Comparison of ENCODE assay signal across 31 mouse cellular contexts in genomic region chr10:70846281-70847168, GRCm38 (mm10).
DNase-seq lines count a peak whose midpoint lies in the region; ATAC-seq lines count a peak whose summit lies in the region.
"Had no signal": no experiment of that assay in that cellular context is flagged by ENCODE, and none has a peak within 500 bp of the region (broad histone marks: within the 10 kb centered on the region; RNA-seq: fewer than 3 reads in every experiment).

No protein-coding gene starts in this region.

- ATAC-seq in midbrain, embryonic 11.5 days (ENCODE audit: low FRiP score), result no peak
- ATAC-seq in midbrain, embryonic 15.5 days (replicated peaks), result no peak
- ATAC-seq: activated CD4-positive, CD25-positive, alpha-beta regulatory T cell, adult 4 months; forebrain, embryonic 13.5 days; forebrain, embryonic 16.5 days; intestine, postnatal 0 days; Patski had no signal

- H3K9me3 ChIP-seq in midbrain, embryonic 11.5 days (ENCODE audit: control insufficient read depth, low read length), result no peaks in the 10 kb centered on the region
- no peaks in the 10 kb centered on the region for H3K9me3 ChIP-seq in midbrain, embryonic 15.5 days
- H3K9me3 ChIP-seq: embryonic facial prominence, embryonic 10.5 days; embryonic facial prominence, embryonic 13.5 days had no signal

- H3K27me3 ChIP-seq in midbrain, embryonic 11.5 days (ENCODE audit: control insufficient read depth, insufficient read depth, low read length), result no peaks in the 10 kb centered on the region
- no peaks in the 10 kb centered on the region for H3K27me3 ChIP-seq in midbrain, embryonic 15.5 days (replicated peaks)
- H3K27me3 ChIP-seq: CH12.LX; embryonic facial prominence, embryonic 13.5 days; forebrain, embryonic 13.5 days; heart, embryonic 13.5 days; Patski had no signal

- peak; percentile 14 to 39 for DNase-seq in adrenal gland, adult (ENCODE audit: inconsistent age in 2 of 2, low spot score in 1 of 2)
- no peak for DNase-seq in adrenal gland, postnatal 36 days
- peak; percentile 14 for DNase-seq in midbrain, embryonic 11.5 days (ENCODE audit: low spot score, missing footprints)
- peak; percentile 96 for DNase-seq in R1 (ENCODE audit: low read depth, low spot score)
- DNase-seq in heart, adult 9 months (ENCODE audit: low spot score in 2 of 2), result no peak
- no peak for DNase-seq in thymus, postnatal 0 days (ENCODE audit: low spot score)
- DNase-seq in natural killer cell, adult 2 months (ENCODE audit: low spot score in 2 of 2), result no peak
- DNase-seq: adrenal gland, postnatal 10 days; B cell, adult 2 months; cerebellum, adult 11 months; cerebellum, adult 8-10 months; cerebellum, postnatal 10 days; cerebellum, postnatal 36 days; embryo, embryonic 11 days; gastrocnemius, postnatal 25 days; heart, postnatal 14 days; heart, postnatal 4 days had no signal

- H3K36me3 ChIP-seq in midbrain, embryonic 11.5 days (ENCODE audit: control insufficient read depth, insufficient read depth, low read length), result no peaks in the 10 kb centered on the region
- no peaks in the 10 kb centered on the region for H3K36me3 ChIP-seq in midbrain, embryonic 15.5 days (replicated peaks)
- H3K36me3 ChIP-seq: embryonic facial prominence, embryonic 10.5 days; embryonic facial prominence, embryonic 13.5 days; forebrain, embryonic 10.5 days; G1E; heart, embryonic 10.5 days; heart, embryonic 13.5 days had no signal

- H3K9ac ChIP-seq in midbrain, embryonic 11.5 days (ENCODE audit: low read length), result no peak overlapping the region
- H3K9ac ChIP-seq in midbrain, embryonic 15.5 days, result no peak overlapping the region
- H3K9ac ChIP-seq: embryonic facial prominence, embryonic 13.5 days; forebrain, embryonic 13.5 days; heart, embryonic 13.5 days; hindbrain, embryonic 14.5 days had no signal

- no peak overlapping the region for H3K4me3 ChIP-seq in midbrain, embryonic 11.5 days (ENCODE audit: low read depth, low read length)
- no peak overlapping the region for H3K4me3 ChIP-seq in midbrain, embryonic 15.5 days
- H3K4me3 ChIP-seq: embryonic facial prominence, embryonic 10.5 days; embryonic facial prominence, embryonic 13.5 days; forebrain, embryonic 10.5 days; forebrain, embryonic 13.5 days; heart, embryonic 10.5 days; heart, embryonic 13.5 days had no signal

- 89% methylated on average over 10 of the region's 10 CpGs for WGBS in midbrain, embryonic 11.5 days
- 92% methylated on average over 10 of the region's 10 CpGs for WGBS in midbrain, embryonic 15.5 days

- H3K4me1 ChIP-seq in midbrain, embryonic 11.5 days (ENCODE audit: control insufficient read depth, insufficient read depth, low read length), result no peaks in the 10 kb centered on the region
- H3K4me1 ChIP-seq in midbrain, embryonic 15.5 days, result no peaks in the 10 kb centered on the region
- H3K4me1 ChIP-seq: embryonic facial prominence, embryonic 10.5 days; embryonic facial prominence, embryonic 13.5 days; forebrain, embryonic 10.5 days; forebrain, embryonic 13.5 days; heart, embryonic 10.5 days; heart, embryonic 13.5 days had no signal

- H3K27ac ChIP-seq in midbrain, embryonic 11.5 days (ENCODE audit: low read depth, low read length), result no peak overlapping the region
- H3K27ac ChIP-seq in midbrain, embryonic 15.5 days, result no peak overlapping the region
- H3K27ac ChIP-seq: embryonic facial prominence, embryonic 10.5 days; embryonic facial prominence, embryonic 13.5 days; forebrain, embryonic 10.5 days; forebrain, embryonic 13.5 days; heart, embryonic 10.5 days; heart, embryonic 13.5 days; hindbrain, embryonic 14.5 days had no signal

- H3K4me2 ChIP-seq in midbrain, embryonic 11.5 days, result no peak overlapping the region
- H3K4me2 ChIP-seq in midbrain, embryonic 15.5 days, result no peak overlapping the region
- H3K4me2 ChIP-seq: embryonic facial prominence, embryonic 13.5 days; forebrain, embryonic 13.5 days; heart, embryonic 13.5 days; hindbrain, embryonic 14.5 days had no signal

Comparison
In these comparisons a context has a peak if more than half of its experiments do, and no peak if none do; other contexts are left out.
1. DNase-seq: peak in adrenal gland, adult (2 of 2), midbrain, embryonic 11.5 days (single experiment) and R1 (single experiment); none in adrenal gland, postnatal 36 days (0 of 2), heart, adult 9 months (0 of 2), thymus, postnatal 0 days (single experiment) and natural killer cell, adult 2 months (0 of 2).